Mouse (Mus musculus) midbrain, postnatal 0 days (tissue): ENCODE measurements at regions not wholly inside any gene's neighbourhood (a gene's known extent, or its start where the extent isn't known, plus 50 kb on each side); places are given as distances from the start of the nearest gene placed in this dataset.
"Not testable (repeated sequence)": the region's sequence is repeated elsewhere in the genome, so short reads cannot be mapped to it uniquely, and the experiment has no call there.

Experiments used
- ATAC-seq: fragments of 200-750 bp; cut with Nextera tagmentation; 2 replicates; pipeline ENCODE4 v1.8.0; 2017; ENCODE audit warnings: moderate number of reproducible peaks, mild to moderate bottlenecking, moderate TSS enrichment, moderate library complexity; ENCODE audit not compliant: low FRiP score
- DNase-seq: peaks from one replicate; pipeline ENCODE4 v3.0.0-alpha.2; 2015; ENCODE audit warnings: low spot score
- H3K27ac ChIP-seq: fragments of 300-500 bp; sonication (generic); 2 replicates; pipeline ENCODE4 v1.5.1; 2014; ENCODE audit warnings: low read depth, mild to moderate bottlenecking, low read length, mixed read lengths
- H3K27me3 ChIP-seq: fragments of 300-500 bp; sonication (generic); 2 replicates; pipeline ENCODE4 v1.6.1; 2014; ENCODE audit warnings: low read length, control low read depth, mixed read lengths; ENCODE audit not compliant: insufficient read depth
- H3K36me3 ChIP-seq: fragments of 300-500 bp; sonication (generic); 2 replicates; pipeline ENCODE4 v1.6.1; 2014; ENCODE audit warnings: low read length, control low read depth, mixed read lengths; ENCODE audit not compliant: insufficient read depth
- H3K4me1 ChIP-seq: fragments of 300-500 bp; sonication (generic); 2 replicates; pipeline ENCODE4 v1.6.1; 2014; ENCODE audit warnings: mild to moderate bottlenecking, control low read depth, antibody characterized with exemption, low read length, mixed read lengths; ENCODE audit not compliant: insufficient read depth
- H3K4me2 ChIP-seq: fragments of 300-500 bp; sonication (generic); 2 replicates; pipeline ENCODE4 v1.6.1; 2014; ENCODE audit warnings: low read depth, mild to moderate bottlenecking, low read length, mixed read lengths; ENCODE audit not compliant: poor library complexity, severe bottlenecking
- H3K4me3 ChIP-seq: fragments of 300-500 bp; sonication (generic); 2 replicates; pipeline ENCODE4 v1.5.1; 2014; ENCODE audit warnings: low read depth, mild to moderate bottlenecking, low read length, moderate library complexity
- H3K9ac ChIP-seq: fragments of 300-500 bp; sonication (generic); replicated peaks from 2 replicates; pipeline ENCODE4 v1.6.1; 2014; ENCODE audit warnings: mild to moderate bottlenecking, low read length, moderate library complexity, mixed read lengths; ENCODE audit not compliant: poor library complexity, severe bottlenecking
- H3K9me3 ChIP-seq: fragments of 300-500 bp; sonication (generic); 2 replicates; pipeline ENCODE4 v1.6.1; 2016; ENCODE audit warnings: low read length, control low read depth
- CTCF ChIP-seq: IDR thresholded peaks from 2 replicates; pipeline ENCODE4 v1.5.1; 2016; ENCODE audit warnings: antibody characterized with exemption, mild to moderate bottlenecking
- WGBS: fragments of 180-500 bp; shearing (Covaris S2); extraction: QIAGEN DNeasy Blood & Tissue Kit; methylation state at CpG from one replicate; pipeline ENCODE4 v1.1.7; 2014; 5-methylcytosine and 5-hydroxymethylcytosine counted together

- Histone ChIP-seq H3K4me1 (no peaks in the 10 kb centered on the region), H3K4me3 (no peak overlapping the region), H3K4me2 (no peak overlapping the region), H3K27ac (no peak overlapping the region), H3K36me3 (no peaks in the 10 kb centered on the region), H3K9ac (no peak overlapping the region), H3K9me3 (no peaks in the 10 kb centered on the region), H3K27me3 (no peaks in the 10 kb centered on the region)
- DNase-seq (peak; percentile 27), ATAC-seq (no peak)
- TF ChIP-seq CTCF: no peak
- WGBS: 28% methylated on average over 7 of the region's 7 CpGs
These were observed 159.7 kb upstream of the Intu start for GRCm38 (mm10) chr3:40371411-40371810.

GRCm38 (mm10) chr3:40376220-40376619 is 154.9 kb upstream of the Intu start:
- H3K27me3 ChIP-seq, H3K9ac ChIP-seq, H3K4me3 ChIP-seq, H3K9me3 ChIP-seq, H3K4me2 ChIP-seq, H3K27ac ChIP-seq, ATAC-seq, H3K4me1 ChIP-seq, H3K36me3 ChIP-seq, DNase-seq: not testable (repeated sequence)

- no peak overlapping the region for H3K9ac ChIP-seq
- WGBS: 85% methylated on average over 7 of the region's 7 CpGs
- no peak for ATAC-seq
- DNase-seq: no peak
- no peaks in the 10 kb centered on the region for H3K9me3 ChIP-seq
- no peaks in the 10 kb centered on the region for H3K36me3 ChIP-seq
- no peaks in the 10 kb centered on the region for H3K27me3 ChIP-seq
- H3K27ac ChIP-seq: no peak overlapping the region
- no peak for TF ChIP-seq CTCF
- H3K4me1 ChIP-seq: no peaks in the 10 kb centered on the region
- H3K4me3 ChIP-seq: no peak overlapping the region
- H3K4me2 ChIP-seq: no peak overlapping the region
These were observed 153.7 kb upstream of the Intu start for GRCm38 (mm10) chr3:40377416-40377815.

GRCm38 (mm10) chr3:40379063-40379462 is 152.0 kb upstream of the Intu start:
- no peaks in the 10 kb centered on the region for H3K4me1 ChIP-seq
- no peak overlapping the region for H3K4me3 ChIP-seq
- WGBS: 88% methylated on average over 2 of the region's 2 CpGs
- H3K9me3 ChIP-seq: no peaks in the 10 kb centered on the region
- no peak for ATAC-seq
- DNase-seq: no peak
- H3K36me3 ChIP-seq: no peaks in the 10 kb centered on the region
- H3K9ac ChIP-seq: no peak overlapping the region
- no peak overlapping the region for H3K27ac ChIP-seq
- H3K27me3 ChIP-seq: no peaks in the 10 kb centered on the region
- no peak for TF ChIP-seq CTCF
- H3K4me2 ChIP-seq: no peak overlapping the region

GRCm38 (mm10) chr3:40391631-40392030 is 139.5 kb upstream of the Intu start:
- H3K9ac ChIP-seq: no peak overlapping the region
- no peak overlapping the region for H3K27ac ChIP-seq
- ATAC-seq (no peak), DNase-seq (peak; percentile 83)
- H3K4me1 ChIP-seq: no peaks in the 10 kb centered on the region
- H3K9me3 ChIP-seq: no peaks in the 10 kb centered on the region
- H3K4me2 ChIP-seq: no peak overlapping the region
- TF ChIP-seq CTCF: peak; percentile 93
- no peak overlapping the region for H3K4me3 ChIP-seq
- 39% methylated on average over 6 of the region's 6 CpGs for WGBS
- H3K27me3 ChIP-seq: no peaks in the 10 kb centered on the region
- H3K36me3 ChIP-seq: no peaks in the 10 kb centered on the region

- no peak overlapping the region for H3K27ac ChIP-seq
- H3K4me2 ChIP-seq: no peak overlapping the region
- no peaks in the 10 kb centered on the region for H3K27me3 ChIP-seq
- no peaks in the 10 kb centered on the region for H3K36me3 ChIP-seq
- no peak overlapping the region for H3K4me3 ChIP-seq
- H3K9ac ChIP-seq: no peak overlapping the region
- ATAC-seq (no peak), DNase-seq (no peak)
- no peaks in the 10 kb centered on the region for H3K9me3 ChIP-seq
- H3K4me1 ChIP-seq: no peaks in the 10 kb centered on the region
- no peak for TF ChIP-seq CTCF
- 80% methylated on average over 12 of the region's 12 CpGs for WGBS
These were observed 132.9 kb upstream of the Intu start for GRCm38 (mm10) chr3:40398184-40398583.

GRCm38 (mm10) chr3:40403402-40403801 is 127.7 kb upstream of the Intu start:
- no peak for ATAC-seq

More at GRCm38 (mm10) chr3:40403402-40403801, 127.7 kb upstream of the Intu start:
- TF ChIP-seq CTCF: no peak
- no peak overlapping the region for H3K4me2 ChIP-seq
- no peaks in the 10 kb centered on the region for H3K27me3 ChIP-seq
- no peak for DNase-seq
- no peak overlapping the region for H3K9ac ChIP-seq
- H3K27ac ChIP-seq: no peak overlapping the region
- 73% methylated on average over 4 of the region's 4 CpGs for WGBS
- no peaks in the 10 kb centered on the region for H3K36me3 ChIP-seq
- no peaks in the 10 kb centered on the region for H3K9me3 ChIP-seq
- no peak overlapping the region for H3K4me3 ChIP-seq
- H3K4me1 ChIP-seq: no peaks in the 10 kb centered on the region
